Mouse (Mus musculus): ENCODE results near the gene Nrbf2.

DNA sequence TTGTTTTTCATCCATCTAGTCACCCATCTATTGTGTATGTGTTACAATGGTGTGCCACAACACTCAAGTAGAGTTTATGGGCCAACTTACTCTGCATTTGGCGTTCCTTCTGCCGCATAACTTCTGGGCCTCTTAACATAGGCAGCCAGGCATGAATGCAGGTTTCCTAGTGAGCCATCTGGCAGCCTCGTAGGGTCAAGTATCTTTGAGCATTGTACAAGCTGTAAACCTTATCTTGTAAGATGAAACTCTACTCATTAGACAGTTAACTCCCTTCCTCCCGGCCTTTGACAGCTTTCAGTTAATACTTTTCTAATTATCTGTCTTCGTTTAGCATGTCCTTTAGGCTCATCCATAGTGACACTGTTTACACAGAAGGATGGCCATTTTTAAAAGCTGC, 63.8 kb downstream of the Nrbf2 start:
- TF ChIP-seq CTCF (IDR thresholded peaks at IDR 0.05; ENCODE audit: extremely low read depth, insufficient read depth, insufficient read length, insufficient replicate concordance) (no peak), POLR2A (IDR thresholded peaks at IDR 0.05; ENCODE audit: low read depth, low read length) (no peak)

Measured in spleen, adult 2 months (tissue).